Comparison of ENCODE assay signal across 22 mouse cellular contexts in genomic region chr3:117107378-117107777, GRCm38 (mm10).
"Had no signal": no experiment of that assay in that cellular context is flagged by ENCODE, and none has a peak within 500 bp of the region (broad histone marks: within the 10 kb centered on the region; RNA-seq: fewer than 3 reads in every experiment).

No protein-coding gene starts in this region.

- H3K9me3 ChIP-seq: intestine, embryonic 15.5 days; kidney, embryonic 15.5 days; limb, embryonic 12.5 days; limb, embryonic 15.5 days; midbrain, embryonic 12.5 days; neural tube, embryonic 12.5 days; stomach, embryonic 15.5 days had no signal

- H3K36me3 ChIP-seq: intestine, embryonic 15.5 days; kidney, embryonic 15.5 days; limb, embryonic 12.5 days; limb, embryonic 15.5 days; midbrain, embryonic 12.5 days; neural tube, embryonic 12.5 days; stomach, embryonic 15.5 days had no signal

- ATAC-seq: intestine, embryonic 15.5 days; liver, postnatal 0 days had no signal

- H3K4me3 ChIP-seq: intestine, embryonic 15.5 days; kidney, embryonic 15.5 days; layer of hippocampus, adult 2 months; limb, embryonic 12.5 days; limb, embryonic 15.5 days; midbrain, embryonic 12.5 days; neural tube, embryonic 12.5 days; stomach, embryonic 15.5 days had no signal

- DNase-seq: kidney, adult 11 months; kidney, adult 8-10 months; kidney, postnatal 14 days; layer of hippocampus, adult 9-11 months; liver, postnatal 0 days; retina, postnatal 1 day; right cerebral cortex, postnatal 25 days; spleen, adult 18-20 months; thymus, adult 2 months; thymus, postnatal 14 days; thymus, postnatal 4 days had no signal

- H3K27ac ChIP-seq: intestine, embryonic 15.5 days; kidney, embryonic 15.5 days; layer of hippocampus, adult 2 months; limb, embryonic 12.5 days; limb, embryonic 15.5 days; liver, embryonic 14.5 days; midbrain, embryonic 12.5 days; neural tube, embryonic 12.5 days; stomach, embryonic 15.5 days had no signal

- H3K4me1 ChIP-seq: intestine, embryonic 15.5 days; kidney, embryonic 15.5 days; neural tube, embryonic 12.5 days had no signal

- H3K4me2 ChIP-seq: intestine, embryonic 15.5 days; kidney, embryonic 15.5 days; limb, embryonic 12.5 days; limb, embryonic 15.5 days; liver, embryonic 11.5 days; lung, embryonic 14.5 days; midbrain, embryonic 12.5 days; neural tube, embryonic 12.5 days; stomach, embryonic 15.5 days had no signal

- H3K9ac ChIP-seq: intestine, embryonic 15.5 days; kidney, embryonic 15.5 days; limb, embryonic 12.5 days; limb, embryonic 15.5 days; liver, embryonic 14.5 days; liver, postnatal 0 days; lung, embryonic 14.5 days; midbrain, embryonic 12.5 days; neural tube, embryonic 12.5 days; stomach, embryonic 15.5 days had no signal

- H3K27me3 ChIP-seq: intestine, embryonic 15.5 days; kidney, embryonic 15.5 days; limb, embryonic 12.5 days; limb, embryonic 15.5 days; midbrain, embryonic 12.5 days; neural tube, embryonic 12.5 days; stomach, embryonic 15.5 days had no signal
